Mouse (Mus musculus) A20 (cell line): Measurements from ENCODE around the gene Dnajb11.

Source experiments
- DNase-seq: peaks from one replicate; pipeline ENCODE4 v3.0.0-alpha.2; 2011; ENCODE audit warnings: low read depth, low spot score

Dnajb11 gene

DNA sequence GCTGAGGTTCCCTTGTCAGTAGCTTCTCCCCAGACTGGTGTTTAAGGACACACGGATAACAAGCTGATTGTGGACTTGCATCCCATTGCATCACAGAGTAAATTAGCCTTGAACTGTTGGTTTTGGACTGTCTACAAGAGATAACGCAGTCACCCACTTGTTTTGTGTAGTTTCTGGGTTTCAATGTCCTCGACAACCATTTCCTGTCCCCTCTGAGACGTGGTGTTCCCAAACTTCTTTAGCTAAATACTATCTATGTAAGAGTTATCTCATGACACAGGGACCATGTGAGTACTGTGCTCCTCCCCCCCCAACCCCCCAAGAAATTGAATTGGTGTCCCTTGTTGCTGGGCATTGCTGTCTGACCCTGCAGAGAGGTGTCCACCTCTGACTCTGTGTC lies 23.8 kb downstream of the Dnajb11 start:
- DNase-seq: no peak

DNA sequence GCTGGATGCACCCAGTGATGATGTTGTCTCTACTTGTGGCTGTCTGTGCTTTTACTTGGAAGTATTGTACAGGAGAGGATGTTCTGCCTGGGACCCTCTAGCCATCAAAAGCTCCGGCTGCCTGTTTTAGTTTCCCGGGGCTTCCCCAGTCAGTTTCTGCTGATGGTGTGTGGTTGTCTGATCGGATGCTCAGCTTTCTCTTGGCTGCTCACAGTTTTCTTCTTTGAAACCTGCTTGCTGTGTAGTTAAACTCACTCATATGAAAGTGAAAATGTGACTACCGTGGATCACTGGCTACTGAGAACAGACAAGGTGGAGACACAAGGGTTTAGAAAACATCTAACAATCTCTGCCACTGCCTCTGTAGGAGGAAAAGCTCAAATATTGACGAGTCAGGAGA lies 25.8 kb downstream of the Dnajb11 start:
- peak; percentile 6 for DNase-seq

DNA sequence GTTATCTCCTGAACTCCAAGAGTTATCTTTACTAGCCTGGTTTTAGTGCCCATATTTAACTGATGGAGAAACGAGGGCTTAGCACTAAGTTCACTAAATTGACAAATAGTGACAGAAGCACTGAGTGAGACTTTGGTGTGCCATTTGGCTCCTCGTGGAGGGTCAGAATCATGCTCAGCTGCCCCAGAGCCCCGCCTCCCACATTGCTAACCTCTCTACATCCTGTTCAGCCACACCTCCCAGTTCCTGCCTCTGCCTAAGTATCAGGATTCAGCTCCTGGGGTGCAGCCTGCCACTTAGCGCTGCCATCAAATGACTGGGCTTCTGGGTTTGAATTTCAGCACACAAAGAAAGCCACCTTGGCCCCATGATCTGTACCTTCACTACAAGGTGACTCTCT lies 27.7 kb downstream of the Dnajb11 start:
- DNase-seq: no peak

DNA sequence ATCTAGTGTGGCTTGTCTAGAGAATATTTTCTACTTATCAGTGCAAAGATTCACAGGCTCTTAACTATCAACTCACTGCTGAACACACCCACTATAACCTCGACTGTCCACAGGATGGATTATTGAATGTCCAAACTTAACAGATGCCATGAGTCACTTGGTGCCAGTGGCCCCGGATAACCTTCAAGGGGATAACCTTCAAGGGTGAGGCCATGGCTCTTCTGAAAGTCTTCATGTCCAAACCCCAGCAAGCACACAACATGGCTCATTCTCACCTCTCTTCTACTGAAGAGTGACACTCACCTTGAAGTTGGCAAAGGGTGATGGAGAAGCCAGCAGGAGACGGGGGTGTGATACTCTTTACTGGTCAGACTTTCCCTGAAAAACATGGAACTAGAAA lies 29.1 kb downstream of the Dnajb11 start:
- no peak for DNase-seq

DNA sequence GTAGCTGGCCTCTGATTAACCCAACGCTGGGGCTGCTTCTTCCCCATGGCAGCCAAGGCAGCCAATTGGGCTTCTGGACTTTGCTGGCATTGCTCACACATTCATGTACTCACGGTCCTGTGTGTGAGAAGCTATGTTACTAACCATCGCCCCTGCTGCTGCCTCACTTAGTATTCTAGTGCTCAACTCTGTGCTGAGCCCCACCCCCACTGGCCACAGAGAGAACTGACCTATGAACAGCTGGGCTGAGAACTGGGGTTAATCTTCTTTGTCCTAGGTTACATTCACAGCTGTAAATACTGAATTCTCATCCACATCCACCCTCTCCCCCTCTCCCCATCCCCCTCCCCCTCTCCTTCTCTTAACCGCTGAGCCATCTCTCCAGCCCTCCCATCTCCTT lies 31.2 kb downstream of the Dnajb11 start:
- DNase-seq: no peak

DNA sequence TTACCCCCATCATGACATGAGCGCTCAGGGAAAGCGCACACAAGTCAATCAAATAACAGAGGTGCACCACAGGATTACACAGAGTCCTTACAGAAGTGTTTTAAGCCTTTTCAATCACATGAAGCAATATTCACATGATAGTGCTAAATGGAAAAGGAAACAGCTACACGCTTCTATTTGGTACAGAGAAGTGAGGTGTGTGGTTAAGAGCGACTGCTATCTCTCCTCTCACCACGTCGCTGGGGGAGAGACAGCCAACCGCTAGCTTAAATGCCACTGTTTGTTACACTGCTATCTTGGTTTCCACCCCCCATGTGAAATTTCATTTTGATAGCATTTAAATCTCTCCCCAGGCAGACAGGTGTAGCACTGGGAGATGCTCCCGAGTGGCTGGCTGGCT lies 32.1 kb downstream of the Dnajb11 start:
- no peak for DNase-seq

DNA sequence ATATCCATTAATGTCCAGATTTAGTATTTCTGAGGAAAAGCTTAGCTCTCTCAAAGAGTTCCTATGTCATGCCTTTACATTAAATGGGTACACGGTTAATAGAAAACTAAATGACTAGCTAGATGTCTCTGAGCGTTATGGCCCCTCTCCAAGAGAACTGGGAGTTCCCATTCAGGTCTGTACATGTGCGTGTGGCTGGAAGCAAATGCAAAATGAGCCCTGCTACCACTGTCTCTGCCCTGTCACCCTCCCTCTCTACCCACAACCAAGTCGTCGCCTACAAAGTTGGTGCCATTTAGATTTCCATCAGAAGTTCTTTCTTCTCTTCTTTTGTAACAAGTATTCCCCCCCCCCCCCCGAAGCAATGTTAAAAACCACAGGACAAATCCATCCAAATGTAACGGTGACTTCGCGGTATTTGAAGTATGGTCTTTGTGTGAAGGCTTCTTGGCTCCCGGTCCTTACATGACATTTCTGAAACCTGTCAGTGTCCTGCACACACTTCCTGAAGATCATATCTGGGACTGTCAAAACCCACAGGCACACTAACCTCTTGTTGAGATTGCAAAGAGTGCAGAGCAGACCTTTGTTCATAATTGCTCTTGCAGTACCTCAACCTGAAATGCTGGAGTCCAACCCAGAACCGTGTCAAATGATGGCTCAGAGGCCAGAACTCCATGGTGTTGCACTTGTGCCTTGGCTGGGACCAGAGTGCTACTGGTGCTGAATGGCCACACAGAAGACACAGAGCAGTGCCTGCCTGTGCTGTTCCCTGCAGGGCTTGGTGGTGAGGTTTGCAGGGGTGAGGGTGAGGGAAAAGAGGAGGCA lies 33.3 kb downstream of the Dnajb11 start, which contains the start of gene Ahsg:
TSS of gene Ahsg (plus strand) at position 595 of the 828 bp plus-strand sequence.
- no peak for DNase-seq

DNA sequence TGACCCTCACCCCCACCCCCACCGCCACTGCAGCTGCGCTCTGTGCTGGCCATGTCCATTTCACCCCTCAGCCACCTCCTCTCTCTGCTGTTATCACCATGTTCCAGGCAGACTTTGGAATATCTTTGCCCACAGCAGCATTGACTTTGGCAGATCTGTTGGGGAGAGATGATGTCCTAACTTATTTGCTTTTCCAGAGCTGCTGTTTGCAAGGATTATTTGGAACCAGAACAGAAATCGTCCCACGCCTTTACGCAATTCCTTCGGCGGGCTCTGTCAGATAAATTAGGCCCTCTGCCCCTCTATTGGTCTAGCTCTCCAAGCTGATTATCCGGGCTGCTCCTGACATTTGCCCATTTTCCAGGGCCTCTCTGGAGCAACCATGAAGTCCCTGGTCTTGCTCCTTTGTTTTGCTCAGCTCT lies 34.1 kb downstream of the Dnajb11 start:
- DNase-seq: no peak

DNA sequence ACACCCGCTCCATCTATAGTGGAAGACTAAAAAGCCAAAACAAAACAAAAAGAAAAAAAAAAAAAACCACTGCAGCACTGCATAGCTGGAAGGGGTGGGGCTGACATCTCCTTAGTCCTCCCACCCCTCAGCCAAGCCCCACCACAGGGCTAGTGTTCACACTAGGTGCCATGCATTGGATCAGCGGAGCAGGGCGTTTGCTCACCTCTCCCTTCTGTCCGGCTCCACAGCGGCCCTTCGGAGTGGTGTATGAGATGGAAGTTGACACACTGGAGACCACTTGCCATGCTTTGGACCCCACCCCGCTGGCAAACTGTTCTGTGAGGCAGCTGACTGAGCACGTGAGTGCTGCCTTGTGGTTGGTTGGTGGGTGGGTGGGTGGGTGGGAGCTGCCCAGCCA lies 36.5 kb downstream of the Dnajb11 start:
- DNase-seq: no peak

DNA sequence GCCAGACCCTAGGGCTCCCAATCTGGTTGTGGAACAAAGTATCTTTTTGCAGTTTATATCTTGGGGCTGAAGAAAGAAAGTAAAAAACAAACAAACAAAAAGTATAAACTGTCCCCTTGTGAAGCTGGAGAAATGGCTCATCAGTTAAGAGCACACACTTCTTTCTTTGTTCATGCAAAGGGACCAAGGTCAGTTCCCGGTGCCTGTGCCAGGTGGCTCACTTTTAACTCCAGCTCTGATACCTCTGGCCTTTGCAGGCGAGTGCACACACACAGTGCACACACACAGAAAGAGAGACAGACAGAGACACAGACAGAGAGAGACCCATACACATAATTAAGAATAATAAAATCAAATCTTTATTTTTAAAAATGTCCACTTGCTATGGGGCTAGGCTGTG lies 39.0 kb downstream of the Dnajb11 start:
- no peak for DNase-seq

DNA sequence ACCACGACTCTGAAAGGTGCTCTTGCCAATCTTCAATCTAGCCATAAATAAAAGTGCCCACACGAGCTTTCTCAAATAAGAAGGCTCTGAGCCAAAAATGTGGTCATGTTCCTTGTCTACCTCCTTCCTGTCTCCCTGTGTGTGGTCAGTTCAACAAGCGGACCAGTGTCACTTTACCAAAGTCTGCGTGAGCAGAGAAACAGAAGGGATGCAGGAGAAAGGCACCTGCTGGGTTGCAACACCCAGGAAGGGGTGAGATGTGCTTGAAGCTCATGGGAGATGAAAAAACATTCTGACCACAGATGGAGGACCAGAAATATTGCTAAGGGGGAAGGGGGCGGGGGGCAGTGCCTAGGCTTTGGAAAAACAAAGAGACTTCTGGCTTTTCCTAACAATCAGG lies 41.7 kb downstream of the Dnajb11 start:
- no peak for DNase-seq

DNA sequence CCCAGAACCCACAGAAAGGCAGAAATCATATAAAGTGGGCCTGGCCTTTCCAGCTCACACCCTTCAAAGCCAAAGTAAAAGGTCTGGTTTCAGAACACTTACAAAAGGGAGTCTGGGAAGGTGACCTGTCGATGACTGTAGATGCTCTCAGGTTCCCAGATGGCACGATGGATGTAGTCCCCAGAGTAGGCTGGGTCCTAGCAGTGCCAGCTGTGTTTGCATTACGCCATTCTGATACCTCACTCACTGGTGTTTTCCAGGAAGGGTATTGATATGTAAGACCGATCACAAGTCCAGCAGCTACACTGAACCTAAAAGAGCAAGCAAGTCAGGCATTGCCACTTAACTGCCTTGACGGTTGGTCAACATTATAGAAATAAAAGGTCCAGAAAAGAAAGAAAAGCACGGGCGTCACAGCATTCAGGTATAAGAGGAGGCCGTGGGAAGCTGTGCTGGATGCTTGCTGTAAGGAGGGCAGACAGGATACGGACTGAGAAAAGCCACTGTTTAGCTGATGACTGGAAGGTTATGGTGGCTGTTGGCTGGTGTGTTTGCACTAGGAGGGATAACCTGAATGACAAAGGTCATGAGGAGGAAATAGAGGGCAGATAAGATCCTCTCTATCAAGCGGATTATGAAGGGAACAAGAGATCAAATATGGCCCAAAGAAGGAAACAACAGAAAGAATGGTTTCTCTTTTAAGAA lies 42.4 kb downstream of the Dnajb11 start:
- no peak for DNase-seq

DNA sequence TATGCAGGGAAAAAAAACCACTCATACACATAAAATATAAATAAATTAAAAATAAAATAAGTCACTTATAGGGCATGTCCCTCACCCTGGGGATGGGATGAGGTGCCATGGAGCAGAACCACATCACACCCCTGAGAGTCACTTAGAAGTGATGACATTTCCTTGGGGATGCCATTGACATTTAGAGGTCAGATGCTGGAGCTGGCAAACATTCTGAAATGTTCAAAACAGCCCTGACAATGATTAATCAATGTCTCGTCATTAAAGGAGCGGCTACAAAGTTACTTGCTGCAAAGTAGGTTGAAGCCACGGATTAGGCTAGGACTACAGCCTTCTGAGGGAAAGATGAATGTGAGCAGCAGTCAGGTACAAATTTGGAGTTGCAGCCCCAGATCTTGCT lies 43.7 kb downstream of the Dnajb11 start:
- DNase-seq: no peak

DNA sequence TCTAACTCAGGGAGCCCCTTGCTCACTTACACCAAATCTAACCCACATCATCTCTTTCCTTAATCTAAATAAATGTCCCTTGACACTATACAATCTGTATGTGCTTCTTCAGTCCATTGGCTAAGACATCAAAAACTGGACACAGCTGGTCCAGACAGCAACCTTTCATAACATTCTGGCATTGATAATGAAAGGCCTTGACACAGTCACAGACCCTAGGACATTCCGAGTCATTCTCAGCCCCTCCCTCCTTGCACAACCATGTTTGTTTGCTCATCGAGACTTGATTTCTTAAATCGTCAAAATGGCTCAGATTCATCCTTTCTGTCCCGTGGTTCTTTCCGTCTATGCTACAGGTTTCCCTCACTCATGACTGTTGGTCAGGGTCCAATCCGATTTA lies 51.6 kb downstream of the Dnajb11 start:
- DNase-seq: no peak

DNA sequence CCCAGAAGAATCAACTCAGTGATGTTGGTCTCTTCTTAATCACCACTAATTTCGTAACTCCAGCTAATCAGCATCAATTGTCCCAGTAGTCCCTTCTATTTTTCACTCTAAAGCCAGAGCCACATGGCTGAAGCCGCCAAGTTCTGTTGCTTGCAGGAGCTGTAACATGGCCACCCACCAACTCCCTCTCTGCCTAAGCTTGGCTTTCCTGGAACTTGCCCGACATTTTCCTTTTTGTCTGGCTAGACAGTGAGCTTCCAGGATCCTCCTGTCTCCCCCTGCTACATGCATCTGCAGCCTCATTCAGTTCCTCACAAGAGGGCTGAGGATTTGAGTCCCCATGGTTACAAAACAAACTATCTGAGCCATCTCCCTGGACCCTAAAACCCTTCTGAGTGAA lies 54.3 kb downstream of the Dnajb11 start:
- no peak for DNase-seq

DNA sequence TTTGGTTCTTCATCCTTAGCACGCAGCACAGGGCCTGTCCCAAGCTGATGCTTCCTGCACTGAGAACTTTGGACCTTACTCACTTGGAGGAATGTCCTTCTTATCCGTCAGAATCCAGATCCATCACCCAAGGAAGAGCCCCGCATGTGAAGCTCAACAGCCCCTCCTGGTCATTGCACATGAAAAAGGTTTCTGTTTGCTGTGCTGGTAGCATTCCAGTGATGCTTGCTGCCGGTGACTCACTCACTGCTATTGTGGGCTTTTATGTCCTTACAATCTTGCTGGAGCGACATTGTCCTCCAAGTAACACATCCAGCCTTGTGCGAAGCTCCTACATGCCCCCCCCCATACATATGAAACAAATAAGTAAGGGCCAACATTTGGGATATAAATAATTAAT lies 55.2 kb downstream of the Dnajb11 start:
- DNase-seq: no peak

DNA sequence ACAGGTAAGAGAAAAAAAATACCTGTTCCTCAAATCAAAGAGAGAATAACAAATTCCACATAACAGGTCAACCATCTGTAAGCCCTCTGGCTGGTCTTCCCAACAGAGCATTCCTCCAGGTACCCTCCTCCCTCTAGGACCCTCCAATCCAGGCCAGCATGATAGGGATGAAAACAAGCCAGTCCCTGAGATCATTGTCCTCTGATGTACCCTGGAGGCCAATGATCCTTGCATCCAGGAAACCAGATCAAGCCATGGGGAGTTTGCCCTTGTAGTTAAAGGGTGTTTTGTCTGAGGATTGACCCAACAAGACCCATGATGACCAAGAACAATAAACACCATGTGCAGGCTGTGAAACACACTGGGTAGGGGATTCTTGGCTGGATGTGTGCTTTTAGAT lies 56.6 kb downstream of the Dnajb11 start:
- DNase-seq: no peak

DNA sequence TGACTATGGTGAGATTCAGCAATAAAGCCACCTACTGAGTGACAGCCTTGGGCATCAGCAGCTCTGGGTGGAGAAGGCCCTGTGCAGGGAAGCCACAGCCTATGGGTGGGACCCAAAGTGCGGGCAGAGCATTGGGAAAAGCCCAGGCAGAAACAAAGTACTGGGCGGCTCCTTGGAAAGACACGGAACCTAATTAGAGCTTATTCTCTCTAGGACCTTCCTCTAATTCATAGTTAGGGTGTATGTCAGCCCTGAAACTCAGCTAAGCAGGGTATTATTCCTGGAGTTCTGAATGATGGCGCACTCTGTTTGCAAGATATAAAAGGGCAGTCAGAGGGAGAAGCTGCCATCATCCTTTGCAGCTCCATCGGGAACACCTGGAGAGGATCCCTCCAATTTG lies 60.4 kb downstream of the Dnajb11 start, which contains the start of gene Fetub:
TSS of gene Fetub (plus strand) at position 301 of the 400 bp plus-strand sequence.
- DNase-seq: no peak

DNA sequence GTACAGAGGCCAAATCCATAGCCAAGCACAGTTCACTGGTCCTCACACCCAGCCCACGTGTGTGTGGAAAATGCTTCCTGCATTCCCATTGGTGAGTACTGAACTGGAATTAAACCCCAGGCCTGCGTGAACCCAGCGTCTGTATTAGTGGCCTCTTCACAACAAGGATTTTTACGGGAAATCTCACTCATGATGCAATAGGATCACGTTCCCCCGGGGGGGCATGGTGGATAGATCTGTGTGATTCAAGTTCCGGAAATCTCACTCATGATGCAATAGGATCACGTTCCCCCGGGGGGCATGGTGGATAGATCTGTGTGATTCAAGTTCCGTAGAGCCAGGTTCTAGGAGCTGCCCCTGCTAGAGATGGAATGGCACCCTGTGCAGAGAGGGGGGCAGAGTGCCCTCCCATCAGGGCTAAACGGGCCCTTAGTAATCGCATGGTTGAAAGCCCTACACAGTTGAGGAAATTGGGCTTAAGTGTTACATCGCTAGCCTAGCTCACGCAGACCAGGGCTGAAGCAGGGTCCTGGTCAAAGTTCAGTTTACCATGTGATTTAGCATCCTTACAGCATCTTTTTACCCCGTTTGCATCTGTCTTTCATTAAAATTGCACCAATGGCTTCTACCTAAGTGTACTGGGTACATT lies 61.1 kb downstream of the Dnajb11 start:
- DNase-seq: no peak

DNA sequence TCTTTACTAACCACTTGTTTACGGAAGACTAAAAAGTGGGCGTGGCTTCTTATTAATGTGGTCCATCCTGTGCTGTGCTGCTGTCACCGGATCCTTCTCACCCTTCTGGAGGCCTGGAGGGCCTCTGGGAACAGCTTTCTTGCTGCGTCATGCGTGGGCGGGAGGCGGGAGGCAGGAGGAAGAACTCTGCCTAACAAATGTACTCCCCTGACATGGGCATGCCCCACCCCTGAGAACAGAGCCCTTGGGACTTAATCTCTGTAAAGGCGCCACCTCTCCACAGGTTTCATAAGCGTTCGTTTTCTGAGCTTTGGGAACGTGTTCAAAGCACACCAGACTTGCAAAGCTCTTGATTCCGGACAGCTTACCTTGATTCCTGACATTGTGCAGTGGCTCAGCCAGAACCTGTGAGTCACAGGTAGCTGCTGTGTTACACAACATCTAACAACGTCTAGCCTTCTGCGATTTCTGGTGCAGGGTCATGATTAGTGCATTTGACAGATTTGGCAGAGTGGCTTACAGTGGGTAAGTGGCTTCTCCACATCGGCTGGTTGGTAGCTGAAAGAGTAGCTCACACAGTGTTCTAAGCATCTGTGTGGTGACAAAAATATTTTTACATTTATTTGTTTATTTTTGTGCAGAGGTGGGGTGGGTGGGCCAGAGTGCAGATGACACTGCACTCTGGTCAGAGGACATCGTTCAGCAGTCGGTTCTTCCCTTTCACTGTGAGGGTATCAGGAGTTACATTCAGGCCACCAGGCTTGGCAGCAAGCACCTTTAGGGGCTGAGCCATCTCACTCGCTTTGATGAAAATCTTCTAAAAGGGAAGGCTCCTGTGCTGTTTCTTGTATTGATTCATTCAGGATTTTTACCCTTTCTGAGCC lies 62.6 kb downstream of the Dnajb11 start:
- no peak for DNase-seq

DNA sequence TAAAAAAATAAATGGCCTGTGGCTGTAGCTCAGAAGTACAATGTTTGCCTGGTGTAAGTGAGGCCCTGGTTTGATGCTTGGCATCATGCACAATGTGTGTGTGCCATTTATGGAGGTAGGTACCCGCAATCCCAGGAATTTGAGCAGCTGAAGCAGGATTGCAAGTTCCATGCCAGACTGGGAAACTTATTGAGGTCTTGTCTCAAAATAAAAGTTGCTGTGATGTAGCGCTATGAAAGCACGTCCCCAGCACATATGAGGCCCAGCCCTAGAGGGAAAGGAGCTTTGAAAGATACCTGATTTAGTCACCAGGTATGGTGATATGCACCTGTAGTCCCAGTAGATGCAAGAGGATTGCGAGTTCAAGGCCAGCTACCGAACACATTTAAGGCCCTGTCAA lies 64.1 kb downstream of the Dnajb11 start:
- no peak for DNase-seq

DNA sequence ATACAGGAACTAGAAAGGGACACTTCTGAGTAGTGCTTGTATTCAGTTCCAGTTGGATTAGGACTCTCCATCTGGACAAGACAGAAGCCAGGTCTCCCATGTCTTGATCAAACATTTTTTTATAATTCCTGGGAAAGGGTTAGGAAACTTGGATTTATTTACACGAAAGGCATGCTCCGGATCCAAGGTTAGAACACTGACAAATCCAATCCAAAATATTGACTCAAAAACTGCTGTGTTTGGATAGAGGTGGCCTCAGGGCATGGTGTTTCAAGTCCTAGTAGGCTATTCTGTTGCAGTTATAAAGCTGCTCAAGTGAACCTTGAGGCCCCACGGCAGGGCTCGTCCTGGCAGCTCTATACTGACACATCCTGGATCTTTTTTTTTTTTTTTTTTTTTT lies 64.8 kb downstream of the Dnajb11 start:
- no peak for DNase-seq
